Mouse (Mus musculus) erythroblast, embryonic 14.5 days (primary cell): Measurements from ENCODE around the gene Oxa1l.

Source experiments
- GATA1 ChIP-seq: IDR thresholded peaks from 2 replicates; pipeline ENCODE4 v1.6.1; 2012; ENCODE audit warnings: low read length, inconsistent platforms, mixed read lengths
- TAL1 ChIP-seq: IDR thresholded peaks from 3 replicates; pipeline ENCODE4 v1.6.1; 2012; ENCODE audit warnings: low read length, inconsistent platforms, mixed read lengths

GRCm38 (mm10) chr14:54409057-54409645 lies 48.5 kb downstream of the Oxa1l start:
- no peak for TF ChIP-seq GATA1
- no peak for TF ChIP-seq TAL1
